Mouse (Mus musculus) C2C12 (cell line): ENCODE results near the gene Faf1. TPM values are rescaled to one million over a fixed set of nuclear protein-coding genes. Genes with fewer than 3 reads are reported as not detected.

Experiments
- H3K27me3 ChIP-seq: one replicate; pipeline ENCODE4 v1.6.1; 2011; ENCODE audit not compliant: control insufficient read depth, insufficient read depth, insufficient read length
- H3K36me3 ChIP-seq: one replicate; pipeline ENCODE4 v1.6.1; 2011; ENCODE audit not compliant: control insufficient read depth, insufficient read depth
- H3K4me3 ChIP-seq: one replicate; pipeline ENCODE4 v1.5.1; 2011; ENCODE audit warnings: mild to moderate bottlenecking, control low read depth; ENCODE audit not compliant: poor library complexity, insufficient read depth, severe bottlenecking
- H3K79me2 ChIP-seq: one replicate; pipeline ENCODE4 v1.6.1; 2011; ENCODE audit not compliant: control insufficient read depth, insufficient read depth
- H3K79me3 ChIP-seq: one replicate; pipeline ENCODE4 v1.6.1; 2011; ENCODE audit warnings: low read depth, control low read depth
- H3ac ChIP-seq: one replicate; pipeline ENCODE3; 2011; ENCODE audit warnings: low read depth; ENCODE audit not compliant: control insufficient read depth, insufficient read length
- CEBPB ChIP-seq: IDR thresholded peaks from one replicate; pipeline ENCODE4 v1.6.1; 2011; ENCODE audit warnings: low read depth, mild to moderate bottlenecking, control low read depth, moderate library complexity
- CTCF ChIP-seq: IDR thresholded peaks from one replicate; pipeline ENCODE4 v1.5.1; 2011; ENCODE audit not compliant: control insufficient read depth, insufficient read depth, insufficient read length
- FOSL1 ChIP-seq: IDR thresholded peaks from one replicate; pipeline ENCODE4 v1.8.0; 2011; ENCODE audit warnings: mild to moderate bottlenecking, low read length; ENCODE audit not compliant: poor library complexity, insufficient read depth, severe bottlenecking
- MAX ChIP-seq: IDR thresholded peaks from one replicate; pipeline ENCODE4 v1.6.1; 2011; ENCODE audit warnings: mild to moderate bottlenecking, control low read depth
- MYOD1 ChIP-seq: IDR thresholded peaks from one replicate; pipeline ENCODE4 v1.6.1; 2011; ENCODE audit warnings: low read depth; ENCODE audit not compliant: control insufficient read depth, insufficient read length
- MYOG ChIP-seq: IDR thresholded peaks from one replicate; pipeline ENCODE4 v1.6.1; 2011; ENCODE audit not compliant: control insufficient read depth, insufficient read length; ENCODE audit errors: extremely low read depth
- USF1 ChIP-seq: IDR thresholded peaks from one replicate; pipeline ENCODE4 v1.6.1; 2011; ENCODE audit warnings: low read depth, mild to moderate bottlenecking, control low read depth, moderate library complexity
- polyA plus RNA-seq: library from polyadenylated mRNA; unstranded; fragments of >200 nt; fragmentation: generic; extraction: Trizol; gene quantifications from one replicate; pipeline ENCODE4 v1.2.1, GENCODE M21; 2012; ENCODE audit warnings: missing spikeins

Faf1 gene
- polyA plus RNA-seq, 1 experiment = 21.4 TPM

DNA sequence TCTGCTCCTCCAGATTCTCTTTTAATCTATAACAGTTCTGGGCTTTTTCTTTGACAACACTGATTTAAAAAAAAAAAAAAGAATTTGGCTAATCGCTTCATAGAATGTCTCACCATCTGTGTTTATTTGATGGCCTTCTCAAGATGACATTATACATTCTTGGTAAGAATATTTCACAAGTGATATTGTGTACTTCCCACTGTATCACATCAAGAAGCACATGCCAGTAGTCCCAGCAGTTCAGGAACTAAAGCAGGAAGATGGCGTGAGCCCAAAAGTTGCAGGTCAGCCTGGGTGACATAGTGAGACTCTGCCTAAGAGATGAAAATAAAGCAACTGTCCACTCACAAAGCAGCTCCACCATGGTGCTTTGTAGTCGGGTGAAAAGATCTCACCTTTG, 34.9 kb upstream of the Faf1 start:
- H3K79me3 ChIP-seq = no peaks in the 10 kb centered on the region
- H3K4me3 ChIP-seq = no peak overlapping the region
- TF ChIP-seq MYOG = no peak
- TF ChIP-seq CEBPB = no peak
- no peak for TF ChIP-seq FOSL1
- no peak for TF ChIP-seq CTCF
- TF ChIP-seq MYOD1 = no peak
- no peak for TF ChIP-seq MAX
- no peak for TF ChIP-seq USF1
- H3ac ChIP-seq = no peak overlapping the region
- H3K27me3 ChIP-seq = no peaks in the 10 kb centered on the region
- no peaks in the 10 kb centered on the region for H3K36me3 ChIP-seq
- no peaks in the 10 kb centered on the region for H3K79me2 ChIP-seq

DNA sequence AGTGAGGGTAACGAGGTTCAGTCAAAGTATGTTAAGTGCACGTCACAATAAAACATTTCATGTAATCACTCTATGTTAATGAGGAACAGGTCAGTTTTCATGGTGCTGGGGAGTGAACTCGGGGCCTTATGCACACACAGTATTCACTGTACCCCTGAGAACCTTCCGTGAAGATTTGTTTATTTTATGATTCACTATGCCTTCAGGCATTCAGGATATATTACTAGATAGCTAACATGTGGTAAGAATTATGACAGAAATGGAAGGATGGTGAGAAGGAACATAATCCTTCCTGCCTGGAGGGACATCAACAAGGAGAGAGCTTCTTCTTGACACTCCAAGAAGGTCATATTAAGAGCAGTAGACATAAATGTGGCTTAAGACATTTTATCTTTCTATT, 29.1 kb upstream of the Faf1 start:
- no peak for TF ChIP-seq USF1
- no peak for TF ChIP-seq MYOG
- TF ChIP-seq CTCF = no peak
- no peak for TF ChIP-seq CEBPB
- no peak for TF ChIP-seq MAX
- no peak for TF ChIP-seq MYOD1
- no peak for TF ChIP-seq FOSL1
- Histone ChIP-seq H3K36me3 (no peaks in the 10 kb centered on the region), H3K27me3 (no peaks in the 10 kb centered on the region), H3K79me3 (no peaks in the 10 kb centered on the region), H3K4me3 (no peak overlapping the region), H3K79me2 (no peaks in the 10 kb centered on the region), H3ac (no peak overlapping the region)

- no peak overlapping the region for H3K4me3 ChIP-seq
- no peaks in the 10 kb centered on the region for H3K36me3 ChIP-seq
- no peaks in the 10 kb centered on the region for H3K79me3 ChIP-seq
- no peaks in the 10 kb centered on the region for H3K27me3 ChIP-seq
- H3ac ChIP-seq = no peak overlapping the region
- TF ChIP-seq USF1 = no peak
- no peak for TF ChIP-seq FOSL1
- no peak for TF ChIP-seq CEBPB
- TF ChIP-seq MYOD1 = no peak
- TF ChIP-seq CTCF = no peak
- no peak for TF ChIP-seq MAX
- no peak for TF ChIP-seq MYOG
- no peaks in the 10 kb centered on the region for H3K79me2 ChIP-seq
These were observed 27.1 kb upstream of the Faf1 start for GRCm38 (mm10) chr4:109649331-109649730.

- no peak overlapping the region for H3K4me3 ChIP-seq
- TF ChIP-seq CTCF (no peak), MYOD1 (no peak), MAX (no peak), MYOG (no peak), FOSL1 (no peak), CEBPB (no peak), USF1 (no peak)
- H3ac ChIP-seq = no peak overlapping the region
- no peaks in the 10 kb centered on the region for H3K79me2 ChIP-seq
- no peaks in the 10 kb centered on the region for H3K36me3 ChIP-seq
- no peaks in the 10 kb centered on the region for H3K27me3 ChIP-seq
- H3K79me3 ChIP-seq = no peaks in the 10 kb centered on the region
These were observed 23.1 kb upstream of the Faf1 start for GRCm38 (mm10) chr4:109653251-109653650.

- no peak overlapping the region for H3ac ChIP-seq
- no peaks in the 10 kb centered on the region for H3K27me3 ChIP-seq
- H3K79me2 ChIP-seq = no peaks in the 10 kb centered on the region
- H3K4me3 ChIP-seq = no peak overlapping the region
- TF ChIP-seq MYOG (no peak), CTCF (no peak), CEBPB (no peak), FOSL1 (no peak), MYOD1 (no peak), USF1 (no peak), MAX (no peak)
- H3K36me3 ChIP-seq = no peaks in the 10 kb centered on the region
- no peaks in the 10 kb centered on the region for H3K79me3 ChIP-seq
These were observed 21.7 kb upstream of the Faf1 start for GRCm38 (mm10) chr4:109654701-109655100.

DNA sequence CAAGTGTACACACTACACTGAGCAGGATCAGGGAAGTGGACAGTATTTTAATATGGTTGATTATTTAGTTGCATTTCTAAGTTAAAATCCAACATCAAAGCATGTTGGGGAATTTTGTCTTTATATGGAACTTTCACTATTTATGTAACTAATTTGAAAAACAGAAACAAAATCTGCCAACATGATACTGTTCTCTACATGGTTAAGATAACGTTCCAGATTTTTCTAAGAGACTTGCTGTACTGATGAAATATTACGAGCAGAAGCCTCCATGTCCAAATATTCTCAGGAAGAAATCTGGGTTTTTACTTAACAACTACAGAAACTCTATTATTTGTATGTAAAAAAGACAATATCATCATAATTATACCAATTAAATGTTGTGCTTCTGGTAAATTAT, 20.6 kb upstream of the Faf1 start:
- no peaks in the 10 kb centered on the region for H3K27me3 ChIP-seq

More for the DNA sequence above, 20.6 kb upstream of the Faf1 start:
- Histone ChIP-seq H3ac (no peak overlapping the region), H3K36me3 (no peaks in the 10 kb centered on the region), H3K79me2 (peaks cover under 1% of the 10 kb centered on the region), H3K4me3 (no peak overlapping the region), H3K79me3 (no peaks in the 10 kb centered on the region)
- no peak for TF ChIP-seq CTCF
- TF ChIP-seq MYOG = no peak
- no peak for TF ChIP-seq CEBPB
- no peak for TF ChIP-seq MAX
- no peak for TF ChIP-seq USF1
- TF ChIP-seq FOSL1 = no peak
- TF ChIP-seq MYOD1 = no peak
